Mouse (Mus musculus): ENCODE results near the gene Rhbdd3. TPM values are rescaled to one million over a fixed set of nuclear protein-coding genes. Genes with fewer than 3 reads are reported as not detected.
A peak's percentile ranks its signal among the peaks of the same experiment; 100 is the strongest.

Gene Rhbdd3
- total and polyA plus RNA-seq, 3 experiments: 9.7 to 37.2 (median 21.1) TPM

- Histone ChIP-seq H3K36me3 (replicated peaks) (peaks cover 47% of the 10 kb centered on the region), H3K9me3 (replicated peaks) (no peaks in the 10 kb centered on the region), H3K4me3 (ENCODE audit: low read depth, low read length) (peak overlapping the region; percentile 93), H3K4me1 (ENCODE audit: insufficient read depth, low read depth, low read length) (peaks cover 69% of the 10 kb centered on the region), H3K27me3 (ENCODE audit: insufficient read depth, low read length) (no peaks in the 10 kb centered on the region)
- DNase-seq (ENCODE audit: low spot score): peak; percentile 60
- TF ChIP-seq GATA2 (IDR thresholded peaks at IDR 0.05; ENCODE audit: borderline replicate concordance, low read depth, low read length) (no peak), GATA1 (IDR thresholded peaks at IDR 0.05; ENCODE audit: borderline replicate concordance, low read length) (no peak), CTCF (IDR thresholded peaks at IDR 0.05; ENCODE audit: low read depth, low read length) (no peak), POLR2AphosphoS5 (IDR thresholded peaks at IDR 0.05; ENCODE audit: insufficient replicate concordance, low read depth, low read length) (no peak), TAL1 (conservative IDR thresholded peaks at IDR 0.05; ENCODE audit: low read depth, low read length) (no peak)
- no peak for ATAC-seq (ENCODE audit: extremely low read depth, insufficient number of reproducible peaks, low FRiP score, poor library complexity, severe bottlenecking)
Measured at GRCm38 (mm10) chr11:5098035-5098735, 541 bp upstream of the Rhbdd3 start.

DNA sequence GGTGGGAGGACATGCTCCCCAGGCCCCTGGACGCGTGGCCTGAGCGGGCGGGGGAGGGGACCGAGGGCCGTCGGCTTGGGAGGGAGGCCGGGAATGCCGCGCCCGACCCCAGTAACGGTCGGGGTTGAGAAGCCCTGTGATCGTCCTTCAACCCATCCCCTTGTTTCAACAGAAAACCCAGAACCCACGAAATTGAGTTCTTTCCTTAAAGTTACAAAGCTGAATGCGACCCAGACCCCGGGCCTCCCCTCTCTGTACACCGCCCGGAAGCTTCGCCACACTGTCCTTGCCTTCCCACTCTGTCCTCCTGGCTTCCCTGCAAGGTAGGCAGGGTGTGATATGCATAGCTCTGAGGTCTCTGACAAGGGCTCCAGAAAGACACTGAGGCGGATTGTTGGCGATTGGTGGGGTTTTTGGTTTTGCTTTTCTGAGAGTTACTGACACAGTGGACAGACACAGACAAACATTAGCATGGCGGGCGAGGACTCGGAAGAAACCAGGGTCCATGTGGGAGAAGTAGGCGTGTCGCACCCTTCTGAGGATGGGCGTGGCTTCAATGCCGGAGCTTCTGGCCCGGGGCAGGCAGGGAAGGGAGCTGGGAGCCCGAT, 954 bp downstream of the Rhbdd3 start:
- Histone ChIP-seq H3K9me3 (replicated peaks) (no peaks in the 10 kb centered on the region), H3K36me3 (replicated peaks) (peaks cover 51% of the 10 kb centered on the region), H3K4me1 (ENCODE audit: insufficient read depth, low read depth, low read length) (peaks cover 69% of the 10 kb centered on the region), H3K4me3 (ENCODE audit: low read depth, low read length) (peak overlapping the region; percentile 93), H3K27me3 (ENCODE audit: insufficient read depth, low read length) (no peaks in the 10 kb centered on the region)
- TF ChIP-seq TAL1 (conservative IDR thresholded peaks at IDR 0.05; ENCODE audit: low read depth, low read length): no peak
- no peak for TF ChIP-seq CTCF (IDR thresholded peaks at IDR 0.05; ENCODE audit: low read depth, low read length)
- DNase-seq (ENCODE audit: low spot score) (peak; percentile 86), ATAC-seq (ENCODE audit: extremely low read depth, insufficient number of reproducible peaks, low FRiP score, poor library complexity, severe bottlenecking) (peak; percentile 62)

DNA sequence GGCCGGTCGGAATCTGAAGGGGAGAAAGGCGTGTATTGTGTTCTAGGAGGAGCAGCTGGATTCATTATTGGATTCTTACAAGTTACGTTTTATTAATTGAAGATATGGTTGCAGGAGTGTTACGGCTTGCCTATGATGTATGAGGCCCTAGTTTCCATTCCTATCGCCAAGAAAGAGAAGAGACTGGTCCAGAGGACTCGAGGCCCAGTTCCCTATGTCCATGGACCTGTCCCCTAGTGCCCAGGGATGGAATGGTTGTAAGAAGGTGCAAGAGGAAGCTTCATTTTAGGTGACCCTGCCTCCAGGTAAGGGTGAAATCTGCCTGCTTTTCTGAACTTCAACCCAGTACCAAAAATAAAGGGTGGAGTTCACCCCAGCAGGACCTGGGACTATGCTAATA, 1.6 kb downstream of the Rhbdd3 start:
- ATAC-seq (ENCODE audit: extremely low read depth, insufficient number of reproducible peaks, low FRiP score, poor library complexity, severe bottlenecking): no peak
- TF ChIP-seq CTCF (IDR thresholded peaks at IDR 0.05; ENCODE audit: low read depth, low read length): no peak
- no peak for TF ChIP-seq POLR2AphosphoS5 (IDR thresholded peaks at IDR 0.05; ENCODE audit: insufficient replicate concordance, low read depth, low read length)
- no peak for TF ChIP-seq TAL1 (conservative IDR thresholded peaks at IDR 0.05; ENCODE audit: low read depth, low read length)
- no peak for TF ChIP-seq GATA1 (IDR thresholded peaks at IDR 0.05; ENCODE audit: borderline replicate concordance, low read length)

DNA sequence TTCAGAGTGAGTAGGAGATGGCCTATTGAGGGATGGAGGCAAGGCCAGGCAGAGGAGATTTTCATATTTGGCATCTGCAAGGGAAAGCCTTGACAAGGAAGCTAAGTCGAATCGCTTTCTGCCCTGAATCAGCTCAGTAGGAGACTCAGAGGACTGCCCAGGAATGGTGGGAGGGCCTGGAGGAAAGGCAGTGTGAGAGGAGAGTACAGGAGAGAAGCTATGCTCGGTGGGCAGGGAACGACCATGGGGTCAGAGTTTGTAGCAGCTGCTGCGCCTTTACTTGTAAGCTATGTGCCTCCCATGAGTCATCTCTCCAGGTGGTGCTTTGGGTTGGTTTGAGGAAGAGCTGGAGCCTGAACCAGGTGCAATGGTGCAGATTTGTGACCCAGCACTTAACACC, 2.1 kb downstream of the Rhbdd3 start:
- H3K36me3 ChIP-seq (replicated peaks): peaks cover 60% of the 10 kb centered on the region
- no peak for TF ChIP-seq GATA1 (IDR thresholded peaks at IDR 0.05; ENCODE audit: borderline replicate concordance, low read length)
- TF ChIP-seq TAL1 (conservative IDR thresholded peaks at IDR 0.05; ENCODE audit: low read depth, low read length): no peak
- TF ChIP-seq POLR2AphosphoS5 (IDR thresholded peaks at IDR 0.05; ENCODE audit: insufficient replicate concordance, low read depth, low read length): no peak
- no peak for TF ChIP-seq GATA2 (IDR thresholded peaks at IDR 0.05; ENCODE audit: borderline replicate concordance, low read depth, low read length)
- no peak for TF ChIP-seq CTCF (IDR thresholded peaks at IDR 0.05; ENCODE audit: low read depth, low read length)
- ATAC-seq (ENCODE audit: extremely low read depth, insufficient number of reproducible peaks, low FRiP score, poor library complexity, severe bottlenecking): no peak
- no peaks in the 10 kb centered on the region for H3K27me3 ChIP-seq (ENCODE audit: insufficient read depth, low read length)
- DNase-seq (ENCODE audit: low spot score): no peak
- peak overlapping the region; percentile 93; the same call in 1 of the 2 replicates for H3K4me3 ChIP-seq (ENCODE audit: low read depth, low read length)
- no peaks in the 10 kb centered on the region for H3K9me3 ChIP-seq (replicated peaks)
- H3K4me1 ChIP-seq (ENCODE audit: insufficient read depth, low read depth, low read length): peaks cover 62% of the 10 kb centered on the region

More for the DNA sequence above, 1.6 kb downstream of the Rhbdd3 start:
- Histone ChIP-seq H3K4me1 (ENCODE audit: insufficient read depth, low read depth, low read length) (peaks cover 63% of the 10 kb centered on the region), H3K27me3 (ENCODE audit: insufficient read depth, low read length) (no peaks in the 10 kb centered on the region), H3K9me3 (replicated peaks) (no peaks in the 10 kb centered on the region), H3K4me3 (ENCODE audit: low read depth, low read length) (peak overlapping the region; percentile 93), H3K36me3 (replicated peaks) (peaks cover 56% of the 10 kb centered on the region)
- DNase-seq (ENCODE audit: low spot score): no peak

GRCm38 (mm10) chr11:5101641-5102040, 2.9 kb downstream of the Rhbdd3 start:
- DNase-seq (ENCODE audit: low spot score): no peak
- peaks cover 59% of the 10 kb centered on the region for H3K4me1 ChIP-seq (ENCODE audit: insufficient read depth, low read depth, low read length)
- H3K36me3 ChIP-seq (replicated peaks): peaks cover 65% of the 10 kb centered on the region
- TF ChIP-seq GATA1 (IDR thresholded peaks at IDR 0.05; ENCODE audit: borderline replicate concordance, low read length): no peak
- no peak for TF ChIP-seq CTCF (IDR thresholded peaks at IDR 0.05; ENCODE audit: low read depth, low read length)
- no peak for ATAC-seq (ENCODE audit: extremely low read depth, insufficient number of reproducible peaks, low FRiP score, poor library complexity, severe bottlenecking)
- peak overlapping the region; percentile 33; the same call in 1 of the 2 replicates for H3K4me3 ChIP-seq (ENCODE audit: low read depth, low read length)
- H3K27me3 ChIP-seq (ENCODE audit: insufficient read depth, low read length): no peaks in the 10 kb centered on the region
- H3K9me3 ChIP-seq (replicated peaks): no peaks in the 10 kb centered on the region

DNA sequence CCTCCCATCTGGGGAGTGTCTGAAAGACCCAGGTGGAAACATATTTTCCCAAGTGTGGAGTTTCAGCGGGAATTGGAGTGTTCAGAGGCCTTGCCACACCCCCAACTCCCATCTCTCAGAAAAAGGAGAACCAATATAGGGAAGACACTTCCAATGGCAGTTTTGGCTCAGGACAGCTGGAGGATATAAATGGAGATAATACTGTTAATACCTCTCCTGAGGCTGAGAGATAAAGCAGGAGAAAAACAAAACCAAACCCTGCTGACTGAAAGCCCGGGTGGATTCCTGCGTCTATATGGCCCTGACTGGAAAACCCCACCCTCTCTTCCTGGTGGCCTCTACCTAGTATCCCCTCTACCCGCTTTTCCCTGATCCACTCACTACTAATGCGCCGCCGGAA, 3.7 kb downstream of the Rhbdd3 start:
- Histone ChIP-seq H3K9me3 (replicated peaks) (no peaks in the 10 kb centered on the region), H3K27me3 (ENCODE audit: insufficient read depth, low read length) (no peaks in the 10 kb centered on the region), H3K36me3 (replicated peaks) (peaks cover 67% of the 10 kb centered on the region), H3K4me1 (ENCODE audit: insufficient read depth, low read depth, low read length) (peaks cover 55% of the 10 kb centered on the region), H3K4me3 (ENCODE audit: low read depth, low read length) (no peak overlapping the region)
- ATAC-seq (ENCODE audit: extremely low read depth, insufficient number of reproducible peaks, low FRiP score, poor library complexity, severe bottlenecking): no peak
- no peak for TF ChIP-seq GATA2 (IDR thresholded peaks at IDR 0.05; ENCODE audit: borderline replicate concordance, low read depth, low read length)
- no peak for TF ChIP-seq CTCF (IDR thresholded peaks at IDR 0.05; ENCODE audit: low read depth, low read length)
- peak; percentile 80 for TF ChIP-seq TAL1 (conservative IDR thresholded peaks at IDR 0.05; ENCODE audit: low read depth, low read length)
- no peak for TF ChIP-seq GATA1 (IDR thresholded peaks at IDR 0.05; ENCODE audit: borderline replicate concordance, low read length)
- no peak for TF ChIP-seq POLR2AphosphoS5 (IDR thresholded peaks at IDR 0.05; ENCODE audit: insufficient replicate concordance, low read depth, low read length)
- peak; percentile 28 for DNase-seq (ENCODE audit: low spot score)
